In genomic region chr4:63622378-63622835, GRCm38 (mm10) we compare ENCODE assay signal across 8 mouse cellular contexts. TPM values are rescaled to one million over a fixed set of nuclear protein-coding genes. Genes with fewer than 3 reads are reported as not detected.
DNase-seq lines count a peak whose midpoint lies in the region; ATAC-seq lines count a peak whose summit lies in the region.

Tex48 (minus strand) TSS chr4:63622428.

- DNase-seq in adrenal gland, postnatal 14 days = peak; percentile 44
- DNase-seq in adrenal gland, adult 8-10 months = no peak
- peak; percentile 35 for DNase-seq in left cerebral cortex, postnatal 4 days
- no peak for DNase-seq in left cerebral cortex, adult 9 months (ENCODE audit: low spot score in 2 of 2)
- peak; percentile 10 to 36 for DNase-seq in adrenal gland, postnatal 36 days
- DNase-seq in lung, postnatal 14 days = peak; percentile 49
- no peak for DNase-seq in right cerebral cortex, postnatal 14 days

- intact Hi-C loops in left cerebral cortex, postnatal 4 days (cut with DNase I) = no loop called here

- no peak for ATAC-seq in monocyte, adult 5-6 weeks (replicated peaks; ENCODE audit: insufficient number of reproducible peaks, low FRiP score, low TSS enrichment, poor library complexity, severe bottlenecking)

RNA-seq across cellular contexts. Expression of gene Tex48, which starts in this region (rescaled TPM):
- total RNA-seq in adrenal gland, postnatal 14 days (2021) = not detected in 2 replicates
- not detected for total RNA-seq in adrenal gland, adult 8-10 months (2022)
- not detected for total RNA-seq in left cerebral cortex, postnatal 4 days (2021)
- total RNA-seq in adrenal gland, postnatal 36 days (2021) = not detected
- total RNA-seq in monocyte, adult 5-6 weeks (2017) = not detected in 3 replicates

Comparison
In these comparisons a context has a peak if more than half of its experiments do, and no peak if none do; other contexts are left out.
1. Peak in DNase-seq in adrenal gland, postnatal 14 days; RNA of the gene not detected or under 1 TPM.
2. Peak in DNase-seq in left cerebral cortex, postnatal 4 days; RNA of the gene not detected or under 1 TPM.
3. Peak in DNase-seq in adrenal gland, postnatal 36 days; RNA of the gene not detected or under 1 TPM.